Mouse (Mus musculus) T-helper 1 cell (primary cell): ENCODE data around the gene Ppp5c.

Source experiments
- in situ Hi-C: fragments of 300-600 bp; cut with MboI, MseI; formaldehyde crosslinking; loops from one replicate; pipeline ENCODE4 v1.15.1; 2025; ENCODE audit warnings: high pct_unique_total_duplicates

The Ppp5c gene

DNA sequence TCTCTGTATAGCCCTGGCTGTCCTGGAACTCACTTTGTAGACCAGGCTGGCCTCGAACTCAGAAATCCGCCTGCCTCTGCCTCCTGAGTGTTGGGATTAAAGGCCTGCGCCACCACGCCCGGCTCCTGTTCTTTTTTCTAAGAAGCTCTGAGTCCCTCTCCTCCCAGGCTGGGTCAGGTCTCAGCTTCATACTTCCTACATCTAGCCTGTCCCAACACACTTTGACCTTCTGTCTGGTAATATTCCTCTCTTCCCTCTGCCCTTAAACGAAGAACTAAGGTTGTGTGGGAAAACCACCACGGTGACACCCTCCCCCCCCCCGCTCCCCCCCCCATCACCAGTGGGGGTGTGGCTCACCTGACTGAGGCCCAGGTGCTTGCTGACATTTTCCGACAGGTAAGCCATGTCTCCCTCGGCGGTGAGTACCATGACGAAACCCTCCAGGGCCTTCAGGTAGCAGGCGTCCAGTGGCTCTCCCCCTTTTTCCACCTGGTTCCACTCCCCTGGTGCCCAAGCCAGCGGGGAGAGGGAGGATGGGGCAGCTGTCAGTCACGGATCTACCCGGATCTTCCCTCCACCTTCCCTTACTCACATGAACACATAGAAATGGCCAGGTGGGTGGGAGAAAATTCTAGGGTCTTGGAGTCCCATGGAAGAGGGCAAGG, 26.7 kb upstream of the Ppp5c start:
- in situ Hi-C loops: no loop called here

DNA sequence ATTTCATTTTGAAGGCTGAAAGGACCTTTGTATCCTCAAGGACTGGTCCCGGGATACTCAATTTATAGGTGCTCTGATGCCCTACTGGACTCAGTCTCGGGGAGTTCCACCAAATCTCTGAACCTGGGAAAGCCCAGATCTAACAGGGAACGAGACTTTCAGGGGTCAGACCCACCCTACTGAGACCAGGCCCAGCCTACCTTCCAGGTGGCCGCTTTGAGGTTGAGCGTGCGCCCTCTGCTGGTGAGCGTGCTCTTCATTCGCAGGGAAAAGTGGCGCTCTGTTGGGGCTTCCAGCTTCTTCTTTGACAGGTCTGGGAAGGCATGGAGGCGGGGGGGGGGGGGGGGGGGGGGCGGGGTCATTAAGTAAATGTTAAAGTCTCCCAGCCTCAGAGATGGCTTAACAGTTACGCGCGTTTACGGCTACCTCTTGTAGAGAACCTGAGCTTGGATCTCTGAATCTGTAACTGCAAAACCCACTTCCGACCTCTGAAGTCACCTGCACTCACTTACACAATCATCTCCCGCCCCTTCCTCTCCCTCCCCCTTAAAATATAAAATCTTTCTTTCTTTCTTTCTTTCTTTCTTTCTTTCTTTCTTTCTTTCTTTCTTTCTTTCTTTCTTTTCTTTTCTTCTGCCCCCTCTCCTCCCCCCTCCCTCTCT, 23.3 kb upstream of the Ppp5c start:
- in situ Hi-C loops: no loop called here

DNA sequence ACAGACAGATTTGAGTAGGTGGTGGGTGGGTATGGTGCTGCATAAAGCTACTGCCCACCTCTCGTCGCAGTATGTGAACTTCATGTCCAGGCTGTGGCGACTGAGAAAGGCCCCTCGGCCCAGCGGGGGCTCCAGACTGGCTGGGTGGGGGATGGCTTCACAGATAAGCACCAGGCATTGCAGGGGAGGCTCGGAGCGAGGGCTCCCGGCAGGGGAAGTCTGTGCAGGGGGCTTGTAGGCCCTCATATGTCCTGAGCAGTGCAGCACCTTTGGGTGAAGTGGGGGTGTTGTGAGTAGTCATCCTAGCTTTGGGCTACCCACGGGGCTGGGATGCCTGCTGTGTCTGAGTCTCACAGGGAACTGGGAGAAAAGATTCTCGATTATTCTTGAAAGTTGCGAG, 22.8 kb upstream of the Ppp5c start:
- in situ Hi-C loops: no loop called here

DNA sequence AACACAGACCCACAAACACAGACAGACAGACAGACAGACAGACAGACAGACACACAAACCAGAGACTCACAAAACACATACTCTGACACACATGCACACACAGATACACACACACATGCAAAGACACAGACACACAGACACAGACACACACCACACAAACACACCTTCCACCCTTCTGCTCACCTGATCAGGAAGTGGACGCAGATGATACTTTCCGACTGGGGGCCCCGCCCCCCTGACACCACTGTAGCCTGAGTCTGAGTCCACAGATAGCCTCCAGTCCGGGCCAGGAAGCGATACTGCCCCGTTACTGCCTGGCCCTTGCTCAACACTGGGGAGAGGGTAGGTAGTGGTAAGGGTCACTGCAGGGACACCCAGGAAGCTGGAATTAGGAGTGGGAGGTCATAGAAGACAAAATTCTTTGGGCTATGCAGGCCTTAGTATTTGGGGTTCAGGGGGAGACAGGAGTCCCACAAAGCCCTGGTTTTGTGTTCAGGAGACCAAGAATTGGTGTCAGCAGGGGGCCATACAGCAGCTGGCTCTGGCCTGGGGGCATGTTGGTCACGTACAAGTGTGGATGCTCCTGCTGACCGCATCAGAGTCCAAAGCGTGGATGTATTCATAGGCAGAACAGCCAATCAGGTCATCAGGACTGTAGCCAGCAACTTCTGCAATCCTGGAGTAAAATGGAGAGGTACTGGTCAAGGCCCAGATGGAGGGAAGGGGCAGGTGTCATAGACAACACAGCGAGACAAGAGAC, 20.9 kb upstream of the Ppp5c start:
- in situ Hi-C loops: no loop called here

DNA sequence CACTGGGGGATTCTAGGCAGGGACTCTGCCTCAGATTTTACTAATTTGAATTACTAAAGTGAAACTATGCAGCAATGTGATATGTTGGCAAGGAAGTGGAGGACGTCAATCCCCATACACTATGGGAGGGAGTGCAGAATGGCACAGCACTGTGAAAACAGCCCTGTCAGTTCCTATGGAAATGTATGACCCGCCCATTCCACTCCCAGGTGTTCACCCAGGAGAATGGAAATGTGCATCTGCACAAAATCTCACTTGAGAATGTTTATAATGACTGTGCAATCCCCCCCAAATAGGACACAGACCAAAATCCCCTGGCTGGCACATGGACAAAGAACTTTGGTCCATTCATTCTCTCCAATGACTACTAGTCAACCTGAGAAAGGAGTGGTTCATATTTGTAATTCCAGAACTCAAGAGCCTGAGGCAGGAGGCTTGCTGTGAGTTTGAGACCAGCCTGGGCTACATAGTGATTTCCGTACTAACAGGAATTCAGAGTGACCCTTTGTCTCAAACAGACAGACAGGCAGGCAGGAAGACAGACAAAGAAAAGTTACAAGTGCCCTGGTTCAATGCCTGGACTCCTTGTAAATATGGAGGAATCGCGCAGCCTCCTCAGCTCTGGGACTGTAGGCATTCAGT, 19.4 kb upstream of the Ppp5c start:
- in situ Hi-C loops: no loop called here

DNA sequence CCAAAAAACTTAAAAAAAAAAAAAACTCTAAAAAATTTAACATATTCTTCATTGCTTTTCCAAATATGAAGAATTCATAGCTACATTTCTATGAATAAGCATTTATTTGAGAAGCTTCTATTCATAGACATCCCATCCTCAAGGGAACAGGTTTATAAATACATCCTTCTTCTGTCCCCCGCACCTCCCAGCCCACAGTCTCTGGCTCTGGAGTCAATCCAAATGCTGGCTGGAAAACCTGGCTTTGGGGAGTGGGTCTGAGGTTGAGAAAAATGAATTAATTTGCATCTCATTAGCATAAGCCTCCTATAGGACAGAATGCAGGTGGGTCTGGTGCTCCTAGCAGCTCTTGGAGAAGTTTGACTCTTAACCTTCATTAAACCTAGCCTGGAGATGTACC, 18.0 kb upstream of the Ppp5c start:
- in situ Hi-C loops: no loop called here

DNA sequence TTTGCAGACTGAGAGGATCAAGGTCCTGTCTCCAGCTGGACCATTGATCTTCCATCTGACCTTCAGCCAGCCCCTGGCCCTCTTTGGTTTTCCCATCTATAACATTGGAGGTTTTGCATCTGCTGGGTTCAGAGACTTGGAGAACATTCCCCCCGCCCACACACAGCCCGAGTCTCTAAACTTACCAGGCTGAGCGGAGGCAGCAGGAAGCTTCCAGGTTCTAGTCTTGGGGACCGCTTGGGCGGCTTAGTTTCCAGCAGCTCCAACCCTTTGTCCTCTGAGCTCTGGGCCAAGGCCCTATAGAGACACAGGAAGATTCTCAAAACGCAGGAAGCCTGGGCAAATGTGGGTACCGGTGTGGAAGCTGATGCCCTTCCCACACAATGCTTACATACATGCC, 11.6 kb upstream of the Ppp5c start:
- in situ Hi-C loops: no loop called here

DNA sequence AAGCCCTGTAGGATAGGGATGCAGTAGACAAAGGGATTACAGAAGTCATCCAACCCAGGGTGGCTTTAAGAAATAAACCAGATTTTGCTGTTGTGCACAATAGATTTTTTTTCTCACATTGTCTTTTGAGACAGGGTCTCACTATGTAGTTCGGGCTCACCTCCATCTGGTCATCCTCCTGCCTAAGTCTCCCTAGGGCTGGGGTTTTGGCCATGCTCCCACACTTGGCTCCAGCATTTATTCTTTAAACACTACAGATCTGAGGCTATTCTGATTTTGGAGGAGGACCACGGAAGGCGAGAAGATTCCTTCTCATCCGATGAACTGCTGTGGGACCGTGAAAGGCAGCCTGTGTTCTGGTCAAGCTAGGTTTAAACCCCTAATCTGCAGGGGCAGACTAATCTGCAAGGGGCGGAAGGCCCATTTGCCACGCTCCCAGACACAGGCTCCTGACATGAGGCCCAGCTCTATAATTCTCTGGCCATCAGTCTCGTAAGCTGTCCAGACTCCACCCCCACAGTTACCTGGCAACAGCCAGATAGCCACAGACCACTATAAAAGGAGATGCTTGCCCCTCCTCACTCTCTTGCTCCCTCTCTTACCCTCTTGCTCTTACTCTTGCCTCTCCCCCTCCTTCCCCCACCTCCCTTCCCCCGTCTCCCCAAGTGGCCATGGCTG, 10.4 kb upstream of the Ppp5c start:
- in situ Hi-C loops: no loop called here

DNA sequence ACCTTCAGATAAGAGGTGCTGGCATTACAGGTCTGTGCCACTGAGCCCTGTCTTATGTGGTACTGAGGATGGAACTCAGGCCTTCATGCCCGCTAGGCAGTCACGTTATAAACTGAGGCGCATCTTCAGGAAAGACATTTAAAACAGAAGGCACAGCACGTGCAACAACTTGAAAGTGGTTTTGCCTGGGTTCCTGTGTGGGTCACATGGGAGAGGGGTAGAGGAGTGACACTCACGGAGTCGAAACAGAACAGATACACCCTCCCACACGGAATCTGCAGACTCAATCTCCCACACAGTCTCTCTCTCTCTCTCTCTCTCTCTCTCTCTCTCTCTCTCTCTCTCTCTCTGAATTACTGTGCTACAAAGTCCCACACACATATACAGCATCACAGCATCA, 2.5 kb upstream of the Ppp5c start:
- in situ Hi-C loops: no loop called here

DNA sequence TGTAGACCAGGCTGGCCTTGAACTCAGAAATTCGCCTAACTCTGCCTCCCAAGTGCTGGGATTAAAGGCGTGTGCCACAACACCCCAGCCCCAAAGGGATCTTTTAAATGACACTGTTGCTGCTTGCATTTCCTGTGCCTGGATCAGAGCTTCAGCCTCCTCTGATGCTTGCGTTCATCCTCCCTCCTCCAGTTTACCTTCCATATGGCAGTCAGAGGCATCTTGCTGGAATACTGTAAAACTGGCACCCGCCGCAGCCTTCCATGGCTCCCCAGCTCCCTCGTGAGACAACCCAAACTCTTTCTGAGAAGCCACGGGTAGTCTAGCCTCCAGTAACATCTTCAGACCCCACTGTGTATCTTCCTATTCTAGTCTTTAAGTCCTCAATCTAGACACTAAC, 1.2 kb upstream of the Ppp5c start:
- in situ Hi-C loops: no loop called here

DNA sequence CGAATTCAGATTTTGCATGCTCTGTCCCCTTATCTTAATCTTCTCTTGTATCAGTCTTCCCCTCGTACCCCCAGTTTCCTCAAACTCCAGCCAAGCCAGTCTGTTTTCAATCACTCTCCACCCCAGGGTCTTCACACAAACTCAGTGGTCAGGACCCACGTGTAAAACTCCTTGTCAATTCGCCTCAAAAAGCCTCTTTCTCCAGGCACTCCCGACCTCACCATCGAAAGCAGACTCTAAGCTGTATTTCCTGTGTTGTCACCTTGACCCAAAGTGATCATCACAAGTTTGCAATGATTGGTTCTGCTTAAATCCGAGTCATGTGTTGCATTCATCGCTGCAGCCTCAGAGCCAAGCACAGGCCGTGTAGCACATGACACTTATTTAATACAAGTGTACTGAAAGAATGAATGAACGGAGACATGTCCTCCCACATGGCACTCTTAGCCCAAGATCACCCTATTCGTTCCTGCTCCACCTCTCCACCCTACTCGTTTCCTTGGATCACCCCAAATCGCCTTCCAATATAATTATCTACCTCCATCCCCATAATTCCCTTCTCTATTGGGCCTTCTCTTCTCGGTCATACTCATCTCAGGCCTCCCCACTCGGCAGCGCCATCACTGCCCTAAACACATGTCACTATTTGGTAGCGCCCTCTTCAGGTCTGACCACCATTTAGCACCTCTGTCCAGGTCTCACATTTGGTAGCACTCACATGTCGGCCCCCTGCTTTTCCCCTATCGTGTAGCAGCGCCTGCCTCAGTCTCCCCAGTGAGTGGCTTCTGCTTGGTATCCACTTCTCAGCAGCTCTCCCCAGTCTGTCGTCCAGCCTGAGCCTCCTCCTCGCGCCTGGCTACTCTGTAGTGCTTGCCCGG, 775 bp downstream of the Ppp5c start:
- in situ Hi-C loops: no loop called here

DNA sequence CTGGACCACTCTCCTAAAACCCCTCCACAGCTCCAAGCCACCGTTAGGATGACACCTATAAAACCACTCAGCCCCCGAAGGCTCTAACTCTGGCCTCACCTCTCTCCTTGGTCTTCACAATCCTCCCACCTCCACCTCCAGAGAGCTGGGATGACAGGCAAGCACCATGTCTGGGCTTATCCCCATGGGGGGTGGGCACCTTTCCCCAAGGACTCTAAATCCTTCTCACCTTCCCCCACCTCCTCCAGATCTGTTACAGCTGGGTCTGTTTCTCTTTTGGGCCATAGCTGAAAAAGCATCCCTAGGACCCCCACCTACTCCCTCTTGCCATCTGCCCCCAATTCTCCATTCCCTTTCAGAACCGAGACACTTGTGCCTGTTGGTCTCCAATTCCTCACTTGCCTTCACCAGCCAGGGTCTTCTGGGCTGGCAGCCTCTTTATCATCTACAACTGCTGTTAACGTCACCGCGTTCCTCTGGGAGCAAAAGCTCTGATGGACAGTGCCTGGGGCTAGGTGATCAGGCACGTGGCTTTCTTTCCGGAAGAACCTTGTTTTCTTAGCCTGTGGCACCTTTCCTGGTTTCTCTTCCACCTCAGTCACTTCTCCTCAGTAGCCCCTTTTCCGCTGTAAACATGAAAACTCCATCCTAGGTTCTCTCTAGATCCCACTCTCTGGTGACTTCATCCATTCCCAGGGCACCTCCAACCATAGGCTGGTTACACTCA, 1.7 kb downstream of the Ppp5c start:
- in situ Hi-C loops: no loop called here

DNA sequence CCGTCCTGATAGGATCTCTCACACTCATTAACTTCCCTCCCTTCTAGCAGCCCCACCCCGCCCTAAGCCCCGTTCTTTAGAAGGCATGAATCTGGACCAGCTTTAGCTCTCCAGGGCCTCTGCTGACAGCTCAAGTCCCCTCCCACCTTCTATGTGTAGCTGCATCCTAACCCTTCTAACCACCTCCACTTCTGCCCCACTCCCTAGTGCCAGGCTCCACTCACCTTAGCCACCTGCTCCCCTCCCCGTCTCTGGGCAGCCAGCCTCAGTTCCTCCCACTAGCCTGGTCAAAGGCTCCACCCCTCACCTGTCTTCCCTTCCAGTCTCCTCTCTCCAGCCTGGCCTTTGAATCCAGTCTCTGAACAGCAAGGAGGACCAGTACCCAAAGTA, 2.2 kb downstream of the Ppp5c start:
- in situ Hi-C loops: no loop called here

DNA sequence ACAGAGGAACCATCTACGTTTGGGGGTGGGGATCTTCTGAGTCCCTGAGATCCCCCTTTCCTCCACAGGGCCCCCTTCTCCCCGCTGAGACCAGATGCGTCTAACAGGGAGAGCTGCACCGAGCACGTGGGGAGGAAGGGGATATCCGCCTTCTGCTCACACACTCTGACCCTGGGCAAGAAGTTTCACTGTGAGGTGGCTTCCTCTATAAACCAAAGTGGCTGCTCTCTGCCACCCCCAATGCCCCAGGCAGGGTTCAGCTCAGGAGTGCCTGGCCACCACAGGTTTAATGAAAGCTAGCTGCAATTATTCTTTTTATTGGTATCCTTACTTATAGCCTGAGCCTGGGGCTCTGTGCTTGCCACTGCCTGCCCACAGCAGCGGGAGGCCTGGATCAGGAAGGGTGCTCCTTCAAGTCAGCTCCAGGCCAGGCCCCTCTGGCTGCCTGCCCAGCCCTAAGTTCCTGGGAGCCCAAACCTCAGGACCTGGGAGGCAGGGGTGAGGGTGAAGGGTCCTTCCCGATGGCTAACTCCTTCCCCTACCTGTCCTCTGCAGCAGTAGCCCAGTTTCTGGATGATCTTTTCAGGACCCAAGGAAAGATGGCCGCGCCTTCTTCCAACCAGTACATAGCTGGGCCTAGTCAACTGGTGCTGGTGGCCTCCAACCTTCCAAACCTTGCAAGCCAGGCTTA, 2.8 kb downstream of the Ppp5c start:
- in situ Hi-C loops: loop anchor here (5.0 kb wide), 1 partner anchor 32 kb away; no protein-coding TSS in a partner anchor

DNA sequence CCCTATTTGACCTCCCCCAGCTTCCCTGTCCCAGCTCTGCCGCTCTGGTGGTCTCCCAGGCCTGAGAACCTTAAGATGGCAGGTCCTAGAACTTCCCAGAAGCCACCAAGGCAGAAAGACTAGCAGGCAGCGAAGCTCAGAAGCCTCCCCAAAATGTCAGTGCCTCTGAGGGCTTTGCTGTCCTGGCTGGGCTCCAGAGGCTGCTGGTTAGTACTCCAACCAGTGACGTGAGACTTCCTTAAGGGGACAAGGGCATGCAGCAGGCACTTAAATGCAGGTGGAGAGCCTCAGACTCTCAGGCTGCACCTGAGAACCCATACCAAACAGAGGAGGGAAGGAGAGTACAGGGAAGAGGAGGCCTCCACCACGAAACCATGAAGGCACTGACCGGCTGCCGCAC, 3.6 kb downstream of the Ppp5c start:
- in situ Hi-C loops: loop anchor here (5.0 kb wide), 1 partner anchor 33 kb away; no protein-coding TSS in a partner anchor

DNA sequence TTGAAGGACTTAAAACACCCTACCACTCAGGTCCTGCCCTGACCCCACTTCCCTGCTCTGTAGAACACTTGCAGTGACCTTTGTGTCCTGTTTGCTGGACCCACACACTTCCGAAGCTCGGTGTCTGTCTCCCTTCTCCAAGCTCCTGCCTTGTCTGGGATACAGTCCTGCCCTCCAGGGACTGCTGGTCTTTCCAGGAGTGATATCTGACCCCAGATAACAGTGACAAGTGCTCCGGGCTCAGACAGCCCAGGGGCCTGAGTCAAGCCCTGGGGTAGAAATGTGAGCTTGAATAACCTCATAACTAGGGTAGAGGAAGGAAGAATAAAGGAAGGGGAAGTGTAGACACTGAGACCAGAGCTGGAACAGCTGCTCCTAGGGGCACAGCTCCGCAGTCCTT, 4.0 kb downstream of the Ppp5c start:
- in situ Hi-C loops: loop anchor here (5.0 kb wide), 1 partner anchor 34 kb away; no protein-coding TSS in a partner anchor

DNA sequence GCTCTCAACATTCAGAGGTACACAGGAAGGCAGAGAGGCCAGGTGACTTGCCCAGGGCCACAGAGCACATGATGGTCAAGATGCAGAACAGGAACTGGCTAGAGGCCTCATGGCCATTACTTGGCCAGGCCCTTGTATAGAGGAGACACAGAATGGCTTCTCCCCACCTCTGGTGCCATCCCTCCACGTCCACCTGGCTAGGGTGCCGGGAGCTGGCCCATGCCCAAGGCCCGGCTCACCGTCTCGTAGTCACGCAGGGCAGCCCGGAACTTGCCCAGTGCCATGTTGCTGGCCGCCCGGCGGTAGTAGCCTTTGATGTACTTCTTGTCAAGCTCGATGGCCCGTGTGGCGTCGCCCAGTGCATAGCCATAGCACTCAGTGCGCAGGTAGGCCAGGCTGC, 5.5 kb downstream of the Ppp5c start:
- in situ Hi-C loops: loop anchor here (5.0 kb wide), 1 partner anchor 35 kb away; no protein-coding TSS in a partner anchor

DNA sequence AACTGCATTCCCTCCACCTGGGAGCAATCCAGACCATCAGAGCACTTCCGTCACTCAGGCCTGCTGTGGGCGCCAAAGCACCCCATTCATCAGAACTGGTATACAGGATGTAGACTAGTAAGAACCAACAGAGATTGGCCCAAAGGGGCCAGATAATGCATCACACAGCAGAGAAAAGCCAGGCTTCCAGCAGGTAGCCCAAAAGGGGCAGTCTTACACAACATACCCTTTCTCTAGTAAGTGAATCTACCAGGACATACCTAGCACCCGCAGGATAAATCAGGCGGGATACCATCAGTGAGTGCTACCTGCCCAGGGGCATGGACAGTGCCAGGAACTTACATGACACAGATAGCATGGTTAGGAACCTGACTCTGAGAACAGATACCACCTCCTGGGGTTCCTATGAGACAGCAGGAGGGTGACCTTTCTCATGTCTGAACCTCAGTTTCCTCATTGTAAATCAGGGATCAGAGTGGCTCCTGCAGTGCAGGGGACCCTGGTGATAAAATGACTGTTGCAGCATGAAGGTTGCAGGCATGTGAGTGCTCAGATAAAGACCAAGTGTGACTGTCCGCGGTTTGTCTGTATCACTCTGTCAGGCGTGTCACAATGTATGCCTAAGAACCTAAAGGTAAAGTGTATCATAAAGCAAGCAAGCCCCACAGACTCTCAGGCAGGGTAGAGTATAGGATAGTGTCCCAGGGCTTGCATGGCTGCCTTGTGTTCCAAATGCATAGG, 8.1 kb downstream of the Ppp5c start:
- in situ Hi-C loops: loop anchor here (5.0 kb wide), 1 partner anchor 38 kb away; no protein-coding TSS in a partner anchor

DNA sequence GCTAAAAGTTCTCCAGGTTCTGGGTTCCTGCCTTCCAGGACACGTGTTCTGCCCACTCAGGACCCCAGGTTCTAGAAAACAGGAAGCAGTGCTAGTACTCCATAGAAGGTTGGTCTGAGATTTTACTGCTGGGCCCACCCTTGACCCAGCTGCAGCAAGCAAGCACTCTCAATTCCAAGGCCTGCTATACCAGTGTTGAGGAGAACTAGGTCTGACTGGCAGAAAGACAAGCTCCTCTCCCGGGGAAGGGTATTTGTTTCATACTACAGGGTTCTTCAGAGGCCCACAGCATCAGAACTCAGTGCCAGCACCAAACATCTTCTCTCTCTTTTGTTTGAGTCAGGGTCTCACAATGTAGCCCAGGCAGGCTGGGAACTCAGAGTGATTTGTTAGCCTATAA, 9.8 kb downstream of the Ppp5c start:
- in situ Hi-C loops: no loop called here
